Mouse (Mus musculus) spleen, postnatal 10 days (tissue): ENCODE results near the gene Fbxo21.

Experiments used
- DNase-seq, 2 experiments: peaks; one replicate each; pipeline ENCODE4 v3.0.0; 2021 to 2022; ENCODE audit warnings: low spot score in 2 of 2

Gene Fbxo21

DNA sequence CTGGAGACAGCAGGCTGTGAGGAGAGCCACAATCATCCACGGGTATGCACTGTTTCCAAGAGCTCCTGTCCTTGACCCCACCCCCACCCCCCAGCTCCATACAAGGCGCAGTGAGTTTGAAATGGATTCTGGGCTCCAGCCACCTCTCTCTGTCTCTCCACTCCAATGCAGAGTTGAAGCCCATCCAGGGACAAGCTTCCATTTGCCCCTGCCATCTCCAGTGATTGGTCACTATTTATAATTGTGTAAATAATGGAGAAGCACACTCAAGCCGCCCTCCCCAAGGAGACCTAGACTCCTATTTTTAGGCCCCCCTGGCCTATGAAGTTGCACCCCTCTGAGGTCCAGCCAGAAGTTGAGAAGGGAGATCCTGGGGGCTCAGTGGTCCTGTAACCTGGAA lies 46.5 kb downstream of the Fbxo21 start:
- DNase-seq: no peak

DNA sequence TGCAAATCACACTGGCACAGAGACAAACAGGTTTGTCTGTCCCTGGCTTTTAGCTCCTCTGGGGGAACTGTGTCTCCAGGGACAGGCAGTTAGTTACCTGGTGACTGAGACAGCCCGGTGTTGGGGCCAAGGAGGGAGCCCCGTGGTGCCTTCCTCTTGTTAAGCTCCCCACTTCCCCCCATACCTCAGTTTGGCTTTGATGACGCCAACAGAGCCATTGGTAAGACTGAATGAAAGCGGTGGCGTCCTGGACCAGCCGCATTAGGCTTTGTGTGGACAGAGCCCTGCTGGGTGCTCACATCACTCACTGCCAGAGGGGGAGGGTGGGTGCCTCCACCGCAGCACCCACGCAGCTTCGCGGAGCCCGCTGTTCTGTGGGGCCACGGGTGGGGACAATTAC lies 49.4 kb downstream of the Fbxo21 start:
- DNase-seq: no peak

DNA sequence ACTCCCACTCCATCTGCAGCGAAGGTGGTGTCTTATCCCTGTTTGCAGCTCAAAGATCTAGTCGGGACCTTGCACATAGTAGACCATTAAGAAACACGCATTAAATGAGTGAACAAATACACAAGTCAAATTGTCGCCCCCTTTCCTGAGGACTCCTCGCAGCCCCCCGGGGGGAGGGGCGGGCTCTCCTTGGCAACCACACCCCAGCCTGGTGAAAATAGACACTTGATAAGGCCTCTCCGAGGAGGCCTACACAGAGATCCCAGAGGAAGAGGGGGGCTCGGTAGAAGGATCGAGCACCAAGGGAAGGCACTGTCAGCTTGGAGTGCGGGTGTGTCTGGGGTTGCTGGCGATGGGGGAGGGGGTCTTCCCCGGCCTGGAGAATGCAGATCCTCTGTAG lies 49.8 kb downstream of the Fbxo21 start:
- DNase-seq: no peak

DNA sequence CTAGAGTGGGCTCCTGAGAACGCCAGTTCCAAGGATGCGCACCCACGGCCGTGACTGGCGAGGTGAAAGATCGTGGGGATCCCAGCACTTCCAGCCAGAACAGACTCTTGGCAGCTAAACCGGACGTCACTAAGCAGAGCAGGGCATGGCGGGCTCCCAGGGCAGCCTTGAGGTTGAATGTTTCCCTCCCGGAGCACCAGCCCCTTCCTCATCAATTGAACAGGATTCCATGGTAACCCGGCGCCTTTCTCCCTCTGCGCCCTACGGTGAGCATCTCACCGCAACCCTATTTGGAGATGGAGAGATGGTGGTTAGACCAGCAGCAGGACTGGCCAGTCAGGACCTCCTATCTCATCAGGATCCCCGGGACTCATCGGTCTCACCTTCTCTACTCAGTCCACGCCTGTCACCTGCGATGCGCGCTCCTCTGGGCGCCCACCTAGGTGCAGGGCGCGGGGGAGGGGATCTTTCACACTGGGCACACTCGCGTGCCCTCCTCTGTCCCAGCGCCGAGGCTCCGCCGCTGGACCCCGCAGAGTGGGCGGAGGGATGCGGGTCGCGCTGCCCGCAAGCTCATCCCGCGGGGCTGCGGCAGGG lies 50.7 kb downstream of the Fbxo21 start:
- DNase-seq: no peak

DNA sequence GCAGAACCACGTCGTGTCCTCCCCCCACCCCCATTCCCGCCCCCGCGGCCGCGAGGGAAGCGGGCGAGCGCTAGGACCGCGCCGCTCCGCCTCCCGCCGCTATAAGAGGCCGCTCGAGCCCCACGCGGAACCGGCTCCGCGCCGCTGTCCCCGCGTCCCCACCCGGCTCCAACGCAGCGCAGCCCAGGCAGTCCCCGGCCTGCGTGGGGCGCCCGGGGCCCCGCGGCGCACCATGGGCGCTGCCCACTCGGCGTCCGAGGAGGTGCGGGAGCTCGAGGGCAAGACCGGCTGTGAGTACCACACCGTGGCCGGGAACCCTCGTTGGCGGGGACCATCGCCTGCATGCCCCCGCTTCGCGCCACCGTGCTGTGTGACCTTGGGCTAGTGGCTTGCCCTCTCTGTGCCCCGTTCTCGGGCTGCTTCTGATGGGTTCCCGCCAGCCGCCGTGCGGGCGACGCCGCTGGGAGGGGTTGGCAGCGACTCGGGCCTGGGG lies 51.2 kb downstream of the Fbxo21 start, which contains the start of gene Tesc:
Gene Tesc (plus strand): TSS at position 46 of the 493 bp plus-strand sequence.
- peak in 1 of 2 experiments; percentile 31 for DNase-seq

DNA sequence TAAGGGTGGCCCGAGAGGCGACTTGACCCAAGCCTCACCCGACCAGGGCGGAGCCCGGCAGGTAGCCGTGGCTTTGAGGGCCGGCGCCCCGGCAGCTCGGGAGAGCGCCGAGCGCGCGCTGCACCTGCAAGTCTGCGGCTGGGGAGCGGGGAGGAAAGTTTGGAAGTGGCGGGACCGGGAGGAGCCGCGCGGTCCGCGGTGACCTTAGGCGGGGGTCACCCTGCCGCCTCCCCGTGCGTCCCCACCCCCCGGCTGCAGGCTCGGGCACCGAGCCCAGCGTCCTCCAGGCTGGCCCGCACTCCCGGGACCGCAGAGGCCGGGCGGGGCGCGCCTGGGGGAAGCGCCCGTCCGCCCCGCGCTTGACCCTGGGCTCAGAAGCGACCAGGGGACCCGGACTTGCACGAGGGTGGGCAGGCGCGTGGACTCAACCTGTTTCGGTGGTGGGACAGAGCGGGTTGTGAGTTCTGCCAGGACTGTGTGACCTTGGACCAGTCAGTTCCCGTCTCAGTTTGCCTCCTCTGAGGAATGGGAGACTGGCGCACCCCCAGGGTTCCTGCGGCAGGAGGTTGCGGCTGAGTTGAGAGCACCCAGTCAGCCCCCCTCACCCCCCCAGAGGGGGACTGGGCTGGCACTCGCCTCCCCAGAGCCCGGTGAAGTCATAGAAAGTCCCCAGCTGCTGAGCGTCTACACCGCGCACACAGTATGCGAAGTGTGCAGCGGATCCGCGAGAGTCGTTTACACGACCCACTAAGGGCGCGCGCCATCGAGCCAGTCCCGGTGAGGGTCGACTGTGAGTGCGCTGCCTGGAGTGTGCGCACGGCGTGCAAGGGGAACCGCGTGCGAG lies 51.9 kb downstream of the Fbxo21 start:
- no peak for DNase-seq

DNA sequence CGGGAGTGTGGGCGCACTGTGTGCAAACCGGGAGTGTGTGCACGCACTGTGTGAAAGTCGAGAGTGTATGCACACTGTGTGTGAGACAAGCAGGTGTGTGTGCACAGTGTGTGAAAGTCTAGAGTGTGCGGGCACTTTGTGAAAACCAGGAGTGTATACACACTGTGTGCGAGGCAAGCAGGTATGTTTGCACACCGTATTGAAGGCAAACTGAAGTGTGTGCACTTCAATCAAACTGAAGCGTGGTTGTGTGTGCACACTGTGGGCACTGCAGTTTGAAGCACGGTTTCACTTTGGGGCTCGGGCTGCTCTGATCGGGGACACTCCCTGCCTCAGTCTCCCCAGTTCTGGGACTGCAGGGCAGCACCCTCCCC lies 52.5 kb downstream of the Fbxo21 start:
- DNase-seq: no peak

DNA sequence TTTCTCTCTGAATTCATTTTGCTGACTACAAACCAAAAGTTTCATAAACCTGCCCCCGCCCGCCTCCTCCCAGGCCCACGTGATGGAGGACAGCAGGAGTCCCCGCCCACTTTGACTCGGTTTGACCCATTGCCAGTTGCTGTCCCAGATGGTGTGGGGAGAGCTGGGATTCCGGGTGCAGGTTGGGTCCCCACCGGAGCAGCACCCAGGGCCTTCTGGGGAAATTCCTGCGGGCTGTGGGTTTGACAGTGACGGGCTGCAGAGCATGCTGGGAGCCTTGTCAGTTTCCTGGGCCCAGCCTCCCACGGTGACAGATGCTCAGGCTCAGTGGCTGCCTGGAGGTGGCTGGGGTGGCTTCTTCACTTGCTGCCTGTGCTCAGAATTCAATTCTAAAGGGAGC lies 52.9 kb downstream of the Fbxo21 start:
- DNase-seq: peak in 1 of 2 experiments; percentile 48

DNA sequence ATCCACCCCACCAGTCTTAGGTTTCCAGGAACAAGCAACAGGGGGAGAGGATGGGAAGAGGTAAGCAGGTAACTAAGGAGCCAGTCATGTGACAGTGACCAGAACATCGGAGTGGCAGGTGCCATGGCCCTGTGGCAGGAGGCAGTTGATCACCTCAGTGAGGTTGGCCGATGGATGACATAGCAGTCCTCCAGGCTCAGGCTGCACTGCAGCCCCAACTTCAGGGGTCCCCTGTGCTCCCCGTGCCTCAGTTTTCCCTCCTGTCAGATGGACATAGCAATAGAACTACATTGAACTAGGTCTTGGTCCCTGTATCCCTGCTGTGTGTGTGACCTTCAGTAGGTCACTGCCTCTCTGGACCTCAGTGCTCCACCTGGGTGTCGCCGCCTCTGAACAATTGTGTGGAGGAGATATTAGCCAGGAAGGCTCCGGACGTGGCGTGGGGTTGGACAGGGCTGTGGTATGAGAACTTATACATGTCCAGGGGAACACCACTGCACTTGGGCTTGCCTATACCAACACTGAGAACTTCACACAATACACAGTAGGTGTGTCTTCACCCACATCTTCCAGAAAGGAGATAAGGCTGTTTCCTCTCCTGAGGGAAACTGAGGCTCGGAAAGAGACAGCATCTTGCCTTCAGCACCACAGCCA lies 53.6 kb downstream of the Fbxo21 start:
- no peak for DNase-seq

DNA sequence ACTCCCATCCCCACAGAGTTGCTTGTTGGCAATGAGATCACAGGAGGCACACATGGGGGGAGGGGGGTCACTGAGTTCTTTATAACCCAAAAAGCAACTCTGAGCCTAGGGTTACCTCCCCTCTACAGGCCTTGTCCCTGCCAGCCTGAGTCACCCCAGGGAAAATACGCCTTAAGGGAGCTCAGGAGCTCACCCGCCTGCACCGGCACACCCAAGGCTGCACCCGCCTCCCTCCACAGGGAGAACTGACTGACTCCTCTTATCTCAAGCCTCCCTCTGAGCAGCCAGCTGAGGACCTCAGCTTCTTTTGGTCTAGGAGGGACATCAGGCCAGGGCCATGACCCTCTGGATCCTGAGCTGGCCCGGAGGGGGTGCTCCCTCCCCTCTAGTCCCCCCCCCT lies 54.5 kb downstream of the Fbxo21 start:
- no peak for DNase-seq

DNA sequence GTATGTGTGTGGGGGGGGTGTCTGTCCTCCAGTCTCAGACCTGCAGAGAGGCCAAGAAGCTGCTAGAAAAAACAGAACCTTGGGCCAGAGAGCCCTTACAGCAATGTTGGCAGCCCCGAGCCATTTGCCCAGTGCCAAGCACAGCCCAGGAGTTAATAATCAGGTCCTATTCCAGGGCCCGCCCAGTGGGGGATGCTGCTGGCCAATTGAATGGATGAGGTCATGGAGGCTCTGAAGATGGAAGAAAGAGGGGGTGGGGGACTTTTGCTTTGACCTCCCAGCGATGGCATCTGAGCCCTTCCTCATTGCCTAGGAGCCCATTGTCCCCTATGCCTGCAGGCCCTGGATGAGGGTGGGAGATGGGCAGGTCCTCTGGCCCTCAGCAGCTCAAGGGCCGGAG lies 55.0 kb downstream of the Fbxo21 start:
- no peak for DNase-seq

DNA sequence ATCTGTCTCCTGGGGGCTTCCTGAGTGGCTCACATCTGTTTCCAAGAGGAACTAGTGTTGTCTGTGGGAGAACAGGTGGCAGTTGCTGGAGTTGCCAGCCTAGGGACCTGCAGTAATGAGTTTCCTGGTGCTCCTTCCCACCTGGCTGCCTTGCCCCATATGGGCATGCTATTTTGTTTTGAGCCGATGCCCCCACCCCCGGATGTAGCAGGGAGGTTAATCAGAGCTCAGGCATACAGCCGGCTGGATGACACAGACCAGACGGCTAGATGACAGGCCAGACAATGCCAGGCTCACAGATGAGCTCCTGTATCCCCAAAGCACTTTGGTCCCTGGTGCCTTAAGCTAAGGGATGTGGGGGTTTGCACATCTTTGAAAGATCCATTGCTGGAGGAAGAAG lies 56.8 kb downstream of the Fbxo21 start:
- no peak for DNase-seq

DNA sequence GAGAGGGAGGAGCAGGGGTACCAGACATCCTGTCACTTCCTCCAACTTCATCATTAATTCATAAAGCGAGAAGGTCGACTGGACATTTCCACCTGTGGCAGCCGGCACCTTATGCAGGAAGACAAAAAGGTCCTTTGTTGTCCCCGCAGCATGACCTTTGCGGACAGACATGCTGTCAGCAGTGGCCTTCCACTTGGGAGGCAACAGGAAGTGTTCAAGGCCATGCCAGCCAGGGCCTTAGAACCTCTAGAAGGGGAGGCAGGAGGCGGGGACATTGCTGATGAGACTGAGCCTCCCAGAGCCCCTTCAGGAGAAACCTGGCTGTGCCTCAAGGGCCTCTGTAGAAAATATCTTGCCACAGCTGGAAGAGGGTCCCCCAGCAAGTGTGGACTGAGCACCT lies 57.2 kb downstream of the Fbxo21 start:
- no peak for DNase-seq

DNA sequence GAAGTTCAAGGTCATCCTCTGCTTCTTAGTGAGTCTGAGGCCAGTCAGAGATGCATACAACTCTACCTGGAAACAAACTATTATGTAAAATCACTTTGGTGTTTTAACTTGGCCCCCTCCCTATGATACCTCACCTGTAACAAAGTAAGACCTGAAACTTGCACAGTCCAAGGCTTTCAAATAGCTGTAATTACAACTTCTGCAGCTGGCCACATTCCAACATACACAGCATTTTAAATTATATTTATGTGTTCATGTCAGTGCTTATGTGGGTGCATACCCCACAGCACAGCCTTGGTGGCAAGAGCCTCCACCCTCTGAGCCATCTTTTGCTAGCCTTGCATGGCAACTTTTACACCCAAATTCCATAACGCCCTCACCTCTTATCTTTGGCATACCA lies 58.1 kb downstream of the Fbxo21 start:
- no peak for DNase-seq

DNA sequence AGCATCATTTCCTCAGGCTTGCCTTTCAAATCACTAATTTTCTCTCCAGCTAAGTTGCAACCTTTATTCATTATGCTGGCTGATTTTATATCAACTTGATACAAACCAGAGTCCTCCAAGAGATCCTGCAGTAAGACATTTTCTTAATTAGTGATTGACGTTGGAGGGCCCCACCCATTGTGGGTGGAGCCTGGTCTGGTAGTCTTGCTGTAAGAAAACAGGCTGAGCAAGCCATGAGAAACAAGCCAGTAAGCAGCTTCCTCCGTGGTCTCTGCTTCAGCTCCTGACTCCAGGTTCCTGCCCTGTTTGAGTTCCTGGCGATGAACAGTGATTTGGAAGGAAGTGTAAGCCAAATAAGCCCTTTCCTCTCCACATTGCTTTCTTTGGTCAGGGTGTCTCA lies 59.3 kb downstream of the Fbxo21 start:
- no peak for DNase-seq

DNA sequence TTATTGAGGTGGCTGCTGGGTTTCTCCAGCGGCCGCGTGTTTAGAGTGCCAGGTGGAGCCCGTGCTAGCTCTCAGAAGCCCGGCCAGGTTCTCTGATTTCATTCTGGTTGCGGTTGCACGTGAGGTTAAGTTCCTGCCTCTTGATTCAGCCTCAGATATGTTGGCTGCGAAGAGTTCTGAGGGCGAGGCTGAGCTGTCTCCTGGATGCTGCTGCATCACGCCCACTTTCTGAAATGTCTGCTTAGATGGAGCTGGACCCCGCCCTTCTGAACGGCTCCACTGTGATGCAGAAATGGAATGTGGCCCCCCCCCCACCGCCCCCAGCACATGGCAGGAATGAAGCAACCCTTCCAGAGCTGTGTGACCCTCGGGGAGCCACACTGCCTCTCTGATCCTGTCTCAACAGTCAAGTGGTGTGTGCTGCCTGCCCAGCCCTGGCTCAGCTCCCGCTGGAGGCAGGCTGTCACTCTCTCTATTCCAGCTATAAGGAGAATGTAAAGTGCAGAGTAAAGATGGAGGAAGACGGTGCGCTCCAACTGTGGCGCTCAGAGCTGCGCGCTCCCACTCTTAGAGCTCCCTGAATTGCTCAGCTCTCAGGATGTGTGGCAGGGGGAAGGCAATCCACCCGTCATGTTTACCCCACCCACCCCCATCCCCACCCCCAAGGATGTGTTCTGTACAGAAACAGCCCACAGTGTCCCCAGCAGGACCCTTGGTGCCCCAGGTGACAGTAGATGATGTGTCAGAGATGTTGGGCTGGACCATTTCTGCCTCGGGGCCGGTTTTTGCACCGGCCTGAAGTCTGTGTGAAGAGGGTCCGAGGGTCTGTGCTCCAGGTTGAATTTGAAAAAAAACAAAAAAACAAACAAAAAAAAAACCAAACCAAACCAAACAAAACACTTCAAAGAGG lies 60.6 kb downstream of the Fbxo21 start:
- DNase-seq: no peak

DNA sequence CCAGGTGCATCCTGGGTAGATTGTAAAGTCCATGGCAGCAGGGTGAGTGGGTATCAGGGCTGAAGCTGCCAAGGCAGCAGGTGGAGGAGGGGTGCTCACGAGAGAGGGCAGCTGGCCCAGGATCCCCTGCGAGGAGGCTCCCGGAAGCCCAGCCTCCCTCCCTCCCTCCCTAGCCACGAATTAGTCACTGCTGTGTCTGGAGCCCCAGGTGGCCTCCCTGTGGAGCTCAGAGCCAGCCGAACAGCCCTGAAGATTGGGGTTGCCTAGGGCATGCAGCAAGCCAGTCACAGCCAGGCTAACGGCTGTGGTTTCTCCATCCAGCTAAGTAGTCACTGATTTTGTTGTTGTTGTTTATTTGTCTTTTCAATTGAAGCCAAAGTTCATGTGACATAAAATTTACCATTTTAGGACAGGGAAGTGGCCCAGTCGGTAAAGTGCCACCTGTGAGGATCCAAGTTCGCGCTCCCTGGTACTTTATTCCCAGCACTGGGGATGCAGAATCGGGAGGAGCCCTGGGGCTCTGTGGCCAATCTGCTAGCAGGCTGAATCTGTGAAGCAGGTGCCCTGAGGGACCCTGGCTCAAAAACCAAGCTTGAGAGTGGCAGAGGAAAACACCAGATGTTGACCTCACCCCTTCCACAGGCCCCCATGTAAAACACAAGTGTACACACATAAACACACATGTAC lies 61.4 kb downstream of the Fbxo21 start:
- DNase-seq: no peak

DNA sequence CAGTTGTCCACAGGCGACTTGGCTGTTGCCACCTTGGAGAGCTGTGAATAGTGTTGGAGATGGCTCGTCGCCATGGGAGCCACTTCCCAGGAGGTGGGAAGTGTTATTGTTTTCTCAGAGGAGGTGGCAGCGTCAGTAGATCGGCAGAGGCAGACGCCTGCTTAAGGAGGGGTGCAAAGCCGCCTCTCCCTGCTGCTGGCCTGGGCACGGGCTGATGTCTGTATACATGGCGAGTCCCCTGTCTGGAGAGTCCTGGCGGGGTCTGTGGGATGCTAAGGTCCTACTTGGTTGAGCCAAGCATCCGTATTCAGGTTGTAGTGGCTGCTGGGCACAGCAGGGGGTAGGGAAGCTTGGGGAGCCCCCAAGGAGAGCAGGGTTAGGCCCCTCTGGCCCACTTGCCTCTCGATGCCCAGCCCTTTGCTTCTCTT lies 62.7 kb downstream of the Fbxo21 start:
- no peak for DNase-seq

DNA sequence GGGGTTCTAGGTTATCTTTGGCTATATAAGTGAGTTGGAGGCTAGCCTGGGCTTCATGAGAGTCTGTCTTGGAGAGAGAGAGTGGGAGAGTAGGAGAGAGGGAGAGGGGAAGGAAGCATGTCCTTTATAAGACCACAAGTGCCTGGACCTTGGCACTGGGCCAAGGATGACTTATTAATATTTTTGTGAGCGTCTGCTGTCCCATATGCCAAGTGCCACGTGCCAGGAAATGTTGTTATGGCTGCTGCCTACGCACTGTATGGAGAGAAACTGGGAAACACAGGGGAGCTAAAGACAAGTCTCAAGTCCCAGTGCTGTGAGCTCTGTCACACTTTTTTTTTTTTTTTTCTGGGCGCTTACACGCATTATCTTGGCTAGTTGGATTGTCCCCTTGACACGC lies 66.1 kb downstream of the Fbxo21 start:
- DNase-seq: no peak

DNA sequence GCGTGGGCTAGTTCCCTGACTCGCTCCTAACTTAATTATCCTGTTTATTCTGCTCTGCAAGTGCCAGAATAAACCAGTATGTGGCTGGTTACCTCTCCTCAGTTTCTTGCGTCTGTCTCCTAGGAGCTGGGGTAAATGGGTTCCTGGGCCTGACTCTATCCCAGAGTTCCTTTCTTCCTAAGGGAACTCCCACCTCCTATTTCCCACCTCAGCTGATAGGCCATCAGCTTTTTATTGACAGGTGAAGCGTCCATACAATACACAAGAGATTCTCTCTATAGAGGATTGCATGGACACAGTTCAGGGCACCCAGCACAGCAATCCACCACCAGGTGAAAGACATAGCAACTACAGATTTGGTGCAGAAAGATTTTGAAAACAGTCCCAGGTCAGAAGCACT lies 67.2 kb downstream of the Fbxo21 start:
- no peak for DNase-seq

DNA sequence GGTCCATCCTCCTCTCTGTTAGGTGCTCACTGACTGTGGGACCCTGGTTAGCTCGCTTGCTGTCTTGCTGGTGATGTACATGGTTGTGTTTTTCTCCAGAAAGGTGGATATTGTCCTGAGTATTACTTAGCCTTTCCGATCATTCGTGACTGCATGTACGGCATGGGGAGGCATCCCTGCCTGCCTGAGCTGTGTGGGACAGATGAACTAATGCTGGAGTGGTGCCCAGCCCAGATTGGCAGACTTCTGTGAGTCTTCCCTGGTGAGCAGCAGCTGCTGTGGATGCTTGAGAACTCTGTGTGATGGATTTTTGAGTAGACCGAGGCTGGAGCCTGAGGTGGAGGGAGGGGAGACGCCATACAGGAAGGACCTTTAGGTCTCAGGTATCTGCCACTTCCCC lies 68.4 kb downstream of the Fbxo21 start:
- DNase-seq: no peak
